Mouse (Mus musculus) midbrain, embryonic 11.5 days (tissue): ENCODE measurements around the gene Polg2. TPM values are rescaled to one million over a fixed set of nuclear protein-coding genes. Genes with fewer than 3 reads are reported as not detected.
"Not testable (repeated sequence)": the region's sequence is repeated elsewhere in the genome, so short reads cannot be mapped to it uniquely, and the experiment has no call there.

Experiments used
- ATAC-seq: fragments of 200-750 bp; cut with Nextera tagmentation; 2 replicates; pipeline ENCODE4 v1.8.0; 2017; ENCODE audit warnings: moderate TSS enrichment, moderate library complexity; ENCODE audit not compliant: low FRiP score
- DNase-seq: peaks from one replicate; pipeline ENCODE4 v3.0.0; 2015; ENCODE audit warnings: low spot score; ENCODE audit errors: missing footprints
- H3K27ac ChIP-seq: fragments of 300-500 bp; sonication (generic); 2 replicates; pipeline ENCODE4 v1.5.1; 2014; ENCODE audit warnings: low read depth, low read length
- H3K27me3 ChIP-seq: fragments of 300-500 bp; sonication (generic); 2 replicates; pipeline ENCODE4 v1.6.1; 2014; ENCODE audit warnings: mild to moderate bottlenecking, low read length, moderate library complexity, mixed read lengths; ENCODE audit not compliant: control insufficient read depth, insufficient read depth
- H3K36me3 ChIP-seq: fragments of 300-500 bp; sonication (generic); 2 replicates; pipeline ENCODE4 v1.6.1; 2014; ENCODE audit warnings: mild to moderate bottlenecking, low read length, moderate library complexity, mixed read lengths; ENCODE audit not compliant: control insufficient read depth, insufficient read depth
- H3K4me1 ChIP-seq: fragments of 300-500 bp; sonication (generic); 2 replicates; pipeline ENCODE4 v1.6.1; 2014; ENCODE audit warnings: low read length; ENCODE audit not compliant: control insufficient read depth, insufficient read depth
- H3K4me2 ChIP-seq: fragments of 300-500 bp; sonication (generic); 2 replicates; pipeline ENCODE4 v1.6.1; 2014; ENCODE audit warnings: mild to moderate bottlenecking, moderate library complexity
- H3K4me3 ChIP-seq: fragments of 300-500 bp; sonication (generic); 2 replicates; pipeline ENCODE4 v1.5.1; 2014; ENCODE audit warnings: low read depth, low read length
- H3K9ac ChIP-seq: fragments of 300-500 bp; sonication (generic); 2 replicates; pipeline ENCODE4 v1.6.1; 2014; ENCODE audit warnings: low read length
- H3K9me3 ChIP-seq: fragments of 300-500 bp; sonication (generic); 2 replicates; pipeline ENCODE4 v1.6.1; 2016; ENCODE audit warnings: low read length; ENCODE audit not compliant: control insufficient read depth
- WGBS: fragments of 180-500 bp; shearing (Covaris S2); extraction: QIAGEN DNeasy Blood & Tissue Kit; methylation state at CpG from one replicate; pipeline ENCODE4 v1.1.7; 2014; 5-methylcytosine and 5-hydroxymethylcytosine counted together
- polyA plus RNA-seq: library from polyadenylated mRNA; unstranded; fragments of >200 nt; fragmentation: Nextera tagmentation; extraction: Ambion mirVana; gene quantifications from 2 replicates; pipeline ENCODE4 v1.2.1, GENCODE M21; 2014

Gene Polg2
- polyA plus RNA-seq, 1 experiment from 2014 or later = 9.7 TPM

GRCm38 (mm10) chr11:106785043-106785442, 5.7 kb upstream of the Polg2 start:
- H3K4me1 ChIP-seq = peaks cover 12% of the 10 kb centered on the region
- no peak overlapping the region for H3K27ac ChIP-seq
- peaks cover 26% of the 10 kb centered on the region for H3K36me3 ChIP-seq
- ATAC-seq (no peak), DNase-seq (no peak)
- H3K9me3 ChIP-seq = no peaks in the 10 kb centered on the region
- H3K27me3 ChIP-seq = no peaks in the 10 kb centered on the region
- H3K4me3 ChIP-seq = no peak overlapping the region
- no peak overlapping the region for H3K4me2 ChIP-seq
- WGBS = 95% methylated on average over 1 of the region's 1 CpGs
- no peak overlapping the region for H3K9ac ChIP-seq

- 93% methylated on average over 2 of the region's 2 CpGs for WGBS
- no peak overlapping the region for H3K4me2 ChIP-seq
- H3K36me3 ChIP-seq = peaks cover 26% of the 10 kb centered on the region
- no peaks in the 10 kb centered on the region for H3K27me3 ChIP-seq
- no peak overlapping the region for H3K27ac ChIP-seq
- no peak overlapping the region for H3K4me3 ChIP-seq
- no peaks in the 10 kb centered on the region for H3K9me3 ChIP-seq
- ATAC-seq = no peak
- peaks cover 14% of the 10 kb centered on the region for H3K4me1 ChIP-seq
- no peak for DNase-seq
- H3K9ac ChIP-seq = no peak overlapping the region
These were observed 5.1 kb upstream of the Polg2 start for GRCm38 (mm10) chr11:106784476-106784875.

GRCm38 (mm10) chr11:106782841-106783764, 3.8 kb upstream of the Polg2 start:
- Histone ChIP-seq H3K36me3 (peaks cover 26% of the 10 kb centered on the region), H3K27me3 (no peaks in the 10 kb centered on the region), H3K9ac (no peak overlapping the region), H3K27ac (no peak overlapping the region), H3K4me2 (no peak overlapping the region), H3K9me3 (no peaks in the 10 kb centered on the region), H3K4me3 (no peak overlapping the region), H3K4me1 (peaks cover 16% of the 10 kb centered on the region)
- DNase-seq (peak; percentile 87), ATAC-seq (no peak)
- WGBS = 85% methylated on average over 9 of the region's 9 CpGs

- not testable (repeated sequence) for H3K9ac ChIP-seq, H3K4me2 ChIP-seq, ATAC-seq, DNase-seq, H3K4me3 ChIP-seq, H3K9me3 ChIP-seq, H3K27ac ChIP-seq, H3K27me3 ChIP-seq
- Histone ChIP-seq H3K4me1 (peaks cover 16% of the 10 kb centered on the region), H3K36me3 (peaks cover 26% of the 10 kb centered on the region)
- 91% methylated on average over 7 of the region's 7 CpGs for WGBS
These were observed 2.9 kb upstream of the Polg2 start for GRCm38 (mm10) chr11:106782271-106782670.

- peaks cover 26% of the 10 kb centered on the region for H3K36me3 ChIP-seq
- no peaks in the 10 kb centered on the region for H3K27me3 ChIP-seq
- H3K27ac ChIP-seq = no peak overlapping the region
These were observed 1.4 kb upstream of the Polg2 start for GRCm38 (mm10) chr11:106780590-106781220.

GRCm38 (mm10) chr11:106780089-106780425, 720 bp upstream of the Polg2 start:
- ATAC-seq (no peak; the same call in none of the 2 replicates), DNase-seq (no peak)
- WGBS = 68% methylated on average over 4 of the region's 4 CpGs
- H3K27me3 ChIP-seq = no peaks in the 10 kb centered on the region
- peaks cover 6% of the 10 kb centered on the region; the same call in 1 of the 2 replicates for H3K4me1 ChIP-seq
- no peak overlapping the region for H3K4me3 ChIP-seq
- H3K9me3 ChIP-seq = no peaks in the 10 kb centered on the region
- H3K27ac ChIP-seq = peak overlapping the region; percentile 82; the same call in 1 of the 2 replicates
- H3K36me3 ChIP-seq = peaks cover 22% of the 10 kb centered on the region
- H3K4me2 ChIP-seq = peak overlapping the region; percentile 24
- no peak overlapping the region for H3K9ac ChIP-seq

More at GRCm38 (mm10) chr11:106780590-106781220, 1.4 kb upstream of the Polg2 start:
- no peak overlapping the region for H3K4me2 ChIP-seq
- WGBS = 79% methylated on average over 6 of the region's 6 CpGs
- H3K9ac ChIP-seq = no peak overlapping the region
- ATAC-seq (no peak), DNase-seq (peak; percentile 91)
- H3K4me1 ChIP-seq = peaks cover 8% of the 10 kb centered on the region
- H3K9me3 ChIP-seq = no peaks in the 10 kb centered on the region
- H3K4me3 ChIP-seq = no peak overlapping the region

GRCm38 (mm10) chr11:106778589-106779387, 549 bp downstream of the Polg2 start:
- peak; percentile 97 for DNase-seq
- Histone ChIP-seq H3K4me1 (peaks cover 6% of the 10 kb centered on the region; the same call in 1 of the 2 replicates), H3K4me2 (peak overlapping the region; percentile 85), H3K36me3 (peaks cover 21% of the 10 kb centered on the region), H3K27ac (peak overlapping the region; percentile 82), H3K9me3 (no peaks in the 10 kb centered on the region), H3K27me3 (no peaks in the 10 kb centered on the region), H3K9ac (peak overlapping the region; percentile 87), H3K4me3 (peak overlapping the region; percentile 78)
- ATAC-seq = peak; percentile 84
- 4% methylated on average over 39 of the region's 39 CpGs for WGBS

- H3K27ac ChIP-seq = no peak overlapping the region
- no peak overlapping the region for H3K4me3 ChIP-seq
- no peak overlapping the region for H3K4me2 ChIP-seq
- peaks cover 6% of the 10 kb centered on the region; the same call in 1 of the 2 replicates for H3K4me1 ChIP-seq
- H3K9ac ChIP-seq = no peak overlapping the region
- WGBS = 93% methylated on average over 7 of the region's 7 CpGs
- peaks cover 16% of the 10 kb centered on the region for H3K36me3 ChIP-seq
- H3K27me3 ChIP-seq = no peaks in the 10 kb centered on the region
- ATAC-seq (no peak), DNase-seq (no peak)
- H3K9me3 ChIP-seq = no peaks in the 10 kb centered on the region
These were observed 1.2 kb downstream of the Polg2 start for GRCm38 (mm10) chr11:106778132-106778531.
